Mouse (Mus musculus) kidney, embryonic 16.5 days (tissue): ENCODE measurements around the gene Cdk5r2. TPM values are rescaled to one million over a fixed set of nuclear protein-coding genes. Genes with fewer than 3 reads are reported as not detected.

Experiments used
- ATAC-seq: fragments of 200-750 bp; cut with Nextera tagmentation; 2 replicates; pipeline ENCODE4 v1.8.0; 2017; ENCODE audit warnings: moderate TSS enrichment; ENCODE audit not compliant: low FRiP score, low TSS enrichment
- H3K27ac ChIP-seq: fragments of 300-500 bp; sonication (generic); 2 replicates; pipeline ENCODE4 v1.5.1; 2014; ENCODE audit warnings: low read length
- H3K27me3 ChIP-seq: fragments of 300-500 bp; sonication (generic); 2 replicates; pipeline ENCODE4 v1.6.1; 2014; ENCODE audit warnings: low read length, control low read depth, mixed read lengths; ENCODE audit not compliant: insufficient read depth
- H3K36me3 ChIP-seq: fragments of 300-500 bp; sonication (generic); 2 replicates; pipeline ENCODE4 v1.6.1; 2014; ENCODE audit warnings: low read length, control low read depth, mixed read lengths; ENCODE audit not compliant: insufficient read depth
- H3K4me1 ChIP-seq: fragments of 300-500 bp; sonication (generic); 2 replicates; pipeline ENCODE4 v1.6.1; 2014; ENCODE audit warnings: low read length, control low read depth, mixed read lengths; ENCODE audit not compliant: insufficient read depth
- H3K4me2 ChIP-seq: fragments of 300-500 bp; sonication (generic); replicated peaks from 2 replicates; pipeline ENCODE4 v1.6.1; 2014; ENCODE audit warnings: low read depth, low read length
- H3K4me3 ChIP-seq: fragments of 300-500 bp; sonication (generic); 2 replicates; pipeline ENCODE4 v1.5.1; 2014; ENCODE audit warnings: mild to moderate bottlenecking, low read length
- H3K9ac ChIP-seq: fragments of 300-500 bp; sonication (generic); replicated peaks from 2 replicates; pipeline ENCODE4 v1.6.1; 2014; ENCODE audit warnings: low read length
- H3K9me3 ChIP-seq: fragments of 300-500 bp; sonication (generic); 2 replicates; pipeline ENCODE4 v1.6.1; 2016; ENCODE audit warnings: low read length, control low read depth
- WGBS: fragments of 180-500 bp; shearing (Covaris S2); extraction: QIAGEN DNeasy Blood & Tissue Kit; methylation state at CpG from one replicate; pipeline ENCODE4 v1.1.7; 2014; 5-methylcytosine and 5-hydroxymethylcytosine counted together
- polyA plus RNA-seq: library from polyadenylated mRNA; unstranded; fragments of >200 nt; fragmentation: Nextera tagmentation; extraction: Ambion mirVana; gene quantifications from 2 replicates; pipeline ENCODE4 v1.2.1, GENCODE M21; 2015

Gene Cdk5r2
- polyA plus RNA-seq, 1 experiment from 2014 or later: not detected

- Histone ChIP-seq H3K27me3 (peaks cover 69% of the 10 kb centered on the region), H3K9ac (no peak overlapping the region), H3K9me3 (no peaks in the 10 kb centered on the region)
These were observed 4.5 kb upstream of the Cdk5r2 start for GRCm38 (mm10) chr1:74850251-74850650.

GRCm38 (mm10) chr1:74851001-74851775 is 3.5 kb upstream of the Cdk5r2 start:
- ATAC-seq: no peak
- no peaks in the 10 kb centered on the region for H3K9me3 ChIP-seq
- no peak overlapping the region for H3K9ac ChIP-seq
- peaks cover 14% of the 10 kb centered on the region for H3K4me1 ChIP-seq
- no peak overlapping the region for H3K4me3 ChIP-seq
- H3K27me3 ChIP-seq: peaks cover 76% of the 10 kb centered on the region
- 17% methylated on average over 6 of the region's 6 CpGs for WGBS
- H3K27ac ChIP-seq: no peak overlapping the region
- H3K4me2 ChIP-seq: no peak overlapping the region
- no peaks in the 10 kb centered on the region for H3K36me3 ChIP-seq

More at GRCm38 (mm10) chr1:74850251-74850650, 4.5 kb upstream of the Cdk5r2 start:
- WGBS: 14% methylated on average over 6 of the region's 6 CpGs
- peaks cover 7% of the 10 kb centered on the region for H3K4me1 ChIP-seq
- no peak overlapping the region for H3K27ac ChIP-seq
- no peak for ATAC-seq
- H3K4me3 ChIP-seq: no peak overlapping the region
- no peaks in the 10 kb centered on the region for H3K36me3 ChIP-seq
- H3K4me2 ChIP-seq: no peak overlapping the region

GRCm38 (mm10) chr1:74855156-74855555 is 422 bp downstream of the Cdk5r2 start:
- Histone ChIP-seq H3K9ac (peak overlapping the region; percentile 59), H3K27ac (no peak overlapping the region), H3K36me3 (no peaks in the 10 kb centered on the region), H3K27me3 (peaks cover 97% of the 10 kb centered on the region), H3K9me3 (no peaks in the 10 kb centered on the region), H3K4me3 (peak overlapping the region; percentile 64), H3K4me1 (peaks cover 24% of the 10 kb centered on the region), H3K4me2 (peak overlapping the region; percentile 96)
- ATAC-seq: peak; percentile 12; the same call in 1 of the 2 replicates
- WGBS: 0% methylated on average over 40 of the region's 48 CpGs

GRCm38 (mm10) chr1:74855651-74856438 is 1.1 kb downstream of the Cdk5r2 start:
- Histone ChIP-seq H3K9me3 (no peaks in the 10 kb centered on the region), H3K4me3 (peak overlapping the region; percentile 64), H3K4me1 (peaks cover 24% of the 10 kb centered on the region), H3K36me3 (no peaks in the 10 kb centered on the region), H3K4me2 (peak overlapping the region; percentile 96), H3K27ac (no peak overlapping the region), H3K9ac (no peak overlapping the region), H3K27me3 (peaks cover 96% of the 10 kb centered on the region)
- no peak for ATAC-seq
- WGBS: under 1% methylated on average over 68 of the region's 74 CpGs

- WGBS: under 1% methylated on average over 11 of the region's 11 CpGs
- Histone ChIP-seq H3K4me2 (peak overlapping the region; percentile 96; the same call in 1 of the 2 replicates), H3K27ac (no peak overlapping the region), H3K27me3 (peaks cover 90% of the 10 kb centered on the region), H3K9ac (no peak overlapping the region), H3K4me3 (no peak overlapping the region), H3K36me3 (no peaks in the 10 kb centered on the region), H3K9me3 (no peaks in the 10 kb centered on the region), H3K4me1 (peaks cover 24% of the 10 kb centered on the region)
- no peak for ATAC-seq
These were observed 1.6 kb downstream of the Cdk5r2 start for GRCm38 (mm10) chr1:74856439-74856720.

- Histone ChIP-seq H3K27me3 (peaks cover 86% of the 10 kb centered on the region), H3K36me3 (no peaks in the 10 kb centered on the region), H3K4me1 (peaks cover 24% of the 10 kb centered on the region), H3K9ac (no peak overlapping the region), H3K4me3 (no peak overlapping the region), H3K9me3 (no peaks in the 10 kb centered on the region), H3K4me2 (no peak overlapping the region), H3K27ac (no peak overlapping the region)
- WGBS: 3% methylated on average over 7 of the region's 7 CpGs
- ATAC-seq: no peak
These were observed 2.1 kb downstream of the Cdk5r2 start for GRCm38 (mm10) chr1:74856791-74857190.

- Histone ChIP-seq H3K9ac (no peak overlapping the region), H3K9me3 (no peaks in the 10 kb centered on the region), H3K36me3 (no peaks in the 10 kb centered on the region), H3K27ac (no peak overlapping the region), H3K4me2 (no peak overlapping the region), H3K4me3 (no peak overlapping the region), H3K27me3 (peaks cover 82% of the 10 kb centered on the region), H3K4me1 (peaks cover 24% of the 10 kb centered on the region)
- ATAC-seq: no peak
- WGBS: 2% methylated on average over 20 of the region's 20 CpGs
These were observed 2.5 kb downstream of the Cdk5r2 start for GRCm38 (mm10) chr1:74857201-74857600.

- peak overlapping the region; percentile 39 for H3K4me3 ChIP-seq
- H3K4me2 ChIP-seq: peak overlapping the region; percentile 51
- no peaks in the 10 kb centered on the region for H3K9me3 ChIP-seq
- peaks cover 24% of the 10 kb centered on the region for H3K4me1 ChIP-seq
- peaks cover 78% of the 10 kb centered on the region for H3K27me3 ChIP-seq
- H3K9ac ChIP-seq: no peak overlapping the region
- no peaks in the 10 kb centered on the region for H3K36me3 ChIP-seq
- H3K27ac ChIP-seq: no peak overlapping the region
- 6% methylated on average over 4 of the region's 4 CpGs for WGBS
- no peak for ATAC-seq
These were observed 2.9 kb downstream of the Cdk5r2 start for GRCm38 (mm10) chr1:74857677-74858076.

- no peak overlapping the region for H3K9ac ChIP-seq
- H3K36me3 ChIP-seq: no peaks in the 10 kb centered on the region
- H3K27ac ChIP-seq: no peak overlapping the region
- H3K4me3 ChIP-seq: peak overlapping the region; percentile 39
- no peak for ATAC-seq
- under 1% methylated on average over 26 of the region's 29 CpGs for WGBS
- peaks cover 24% of the 10 kb centered on the region for H3K4me1 ChIP-seq
- H3K4me2 ChIP-seq: peak overlapping the region; percentile 51
- no peaks in the 10 kb centered on the region for H3K9me3 ChIP-seq
- H3K27me3 ChIP-seq: peaks cover 72% of the 10 kb centered on the region
These were observed 3.5 kb downstream of the Cdk5r2 start for GRCm38 (mm10) chr1:74858171-74858719.
